Comparison of ENCODE assay signal across 28 mouse cellular contexts in the genomic region with DNA sequence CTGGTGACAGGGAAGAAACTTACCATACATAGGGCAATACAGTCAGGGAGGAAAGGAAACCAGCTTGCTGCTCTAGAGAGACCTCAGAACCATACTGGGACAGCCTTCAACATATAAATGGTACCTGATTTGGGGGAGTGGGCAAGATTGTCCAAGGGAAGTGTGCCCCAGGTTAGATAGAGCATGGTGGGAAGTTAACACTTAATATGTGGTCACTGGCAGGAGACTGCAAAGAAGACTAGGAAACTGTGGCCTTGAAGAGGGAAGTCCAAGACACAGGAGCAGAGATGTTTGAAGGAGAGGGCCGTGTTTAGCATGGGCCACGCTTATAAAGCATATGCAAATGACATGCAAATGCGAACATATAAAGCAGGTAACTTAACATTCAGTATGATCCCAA. TPM values are rescaled to one million over a fixed set of nuclear protein-coding genes. Genes with fewer than 3 reads are reported as not detected.
"Had no signal": no experiment of that assay in that cellular context is flagged by ENCODE, and none has a peak within 500 bp of the region (broad histone marks: within the 10 kb centered on the region; RNA-seq: fewer than 3 reads in every experiment).

No protein-coding gene starts in this region.

- H3K9me3 ChIP-seq: limb, embryonic 12.5 days; limb, embryonic 15.5 days; midbrain, embryonic 12.5 days; neural tube, embryonic 13.5 days had no signal

- H3K9ac ChIP-seq: limb, embryonic 12.5 days; limb, embryonic 15.5 days; liver, embryonic 14.5 days; liver, postnatal 0 days; lung, embryonic 14.5 days; midbrain, embryonic 12.5 days; neural tube, embryonic 13.5 days had no signal

- DNase-seq: kidney, adult 8-10 months; kidney, postnatal 14 days; kidney, postnatal 4 days; liver, postnatal 0 days; lung, embryonic 14.5 days; lung, postnatal 36 days; retina, postnatal 1 day; right cerebral cortex, postnatal 25 days; thymus, adult 18-20 months; thymus, postnatal 36 days had no signal

- H3K27ac ChIP-seq: limb, embryonic 12.5 days; limb, embryonic 15.5 days; liver, embryonic 14.5 days; midbrain, embryonic 12.5 days; neural tube, embryonic 13.5 days had no signal

- H3K27me3 ChIP-seq: limb, embryonic 12.5 days; limb, embryonic 15.5 days; midbrain, embryonic 12.5 days; neural tube, embryonic 13.5 days had no signal

- H3K4me3 ChIP-seq: limb, embryonic 12.5 days; limb, embryonic 15.5 days; midbrain, embryonic 12.5 days; myocyte; neural tube, embryonic 13.5 days had no signal

- H3K36me3 ChIP-seq: limb, embryonic 12.5 days; midbrain, embryonic 12.5 days; neural tube, embryonic 13.5 days had no signal

- H3K4me2 ChIP-seq: limb, embryonic 12.5 days; limb, embryonic 15.5 days; liver, embryonic 11.5 days; midbrain, embryonic 12.5 days; neural tube, embryonic 13.5 days had no signal

- ATAC-seq: intestine, postnatal 0 days; midbrain, embryonic 16.5 days had no signal

RNA-seq across cellular contexts. Expression of gene Oit3, which starts 2.5 kb away (rescaled TPM):
- total RNA-seq: megakaryocyte-erythroid progenitor cell, adult 5-6 weeks had no signal
- polyA plus RNA-seq: midbrain, embryonic 16.5 days had no signal

RNA-seq across cellular contexts. Expression of gene Pla2g12b, which starts 40.6 kb away (rescaled TPM):
- total RNA-seq: layer of hippocampus, adult 18-20 months; layer of hippocampus, postnatal 14 days; left cerebral cortex, adult 8-10 months; left cerebral cortex, postnatal 14 days; left cerebral cortex, postnatal 4 days; megakaryocyte-erythroid progenitor cell, adult 5-6 weeks; monocyte, adult 5-6 weeks; neutrophil, adult 5-6 weeks had no signal
- polyA plus RNA-seq: limb, embryonic 12.5 days; lung, embryonic 14.5 days; midbrain, embryonic 12.5 days; midbrain, embryonic 16.5 days; myocyte; neural tube, embryonic 13.5 days; spleen, adult 2 months had no signal

RNA-seq across cellular contexts. Expression of gene Gm10273, which starts 48.7 kb away (rescaled TPM):
- polyA plus RNA-seq: limb, embryonic 12.5 days; neural tube, embryonic 13.5 days had no signal
